In genomic region chr15:102721016-102721898, GRCm38 (mm10) we compare ENCODE assay signal across 8 mouse cellular contexts. TPM values are rescaled to one million over a fixed set of nuclear protein-coding genes. Genes with fewer than 3 reads are reported as not detected.
DNase-seq lines count a peak whose midpoint lies in the region; ATAC-seq and TF ChIP-seq lines count a peak whose summit lies in the region.

No protein-coding gene starts in this region.

- H3K36me3 ChIP-seq in erythroblast, embryonic 14.5 days (ENCODE audit: control insufficient read depth), result peaks cover 6% of the 10 kb centered on the region
- peaks cover 25% of the 10 kb centered on the region for H3K36me3 ChIP-seq in limb, embryonic 14.5 days (ENCODE audit: control insufficient read depth, insufficient read depth, low read length)
- H3K36me3 ChIP-seq in small intestine, adult 2 months (ENCODE audit: control insufficient read depth, insufficient read depth, low read length), result peaks cover 2% of the 10 kb centered on the region; the same call in 1 of the 2 replicates

- H3K4me2 ChIP-seq in limb, embryonic 14.5 days (replicated peaks; ENCODE audit: low read depth, low read length, severe bottlenecking), result peak overlapping the region; percentile 54

- peaks cover 3% of the 10 kb centered on the region; the same call in 1 of the 2 replicates for H3K4me1 ChIP-seq in cerebellum, adult 2 months (ENCODE audit: control insufficient read depth, insufficient read depth, low read length)
- H3K4me1 ChIP-seq in erythroblast, embryonic 14.5 days (ENCODE audit: control insufficient read depth), result peaks cover 22% of the 10 kb centered on the region
- H3K4me1 ChIP-seq in limb, embryonic 14.5 days (ENCODE audit: control insufficient read depth, insufficient read depth, low read length), result peaks cover 14% of the 10 kb centered on the region
- H3K4me1 ChIP-seq in small intestine, adult 2 months (ENCODE audit: control insufficient read depth, insufficient read depth, insufficient read length, low read length), result no peaks in the 10 kb centered on the region; the same call in 1 of the 2 replicates

- no peak for DNase-seq in cerebellum, adult 2 months
- no peak for DNase-seq in cerebellum, adult 9-11 months
- peak; percentile 67 for DNase-seq in A20 (ENCODE audit: low read depth, low spot score)
- DNase-seq in limb, embryonic 14.5 days (ENCODE audit: low spot score), result no peak
- DNase-seq in right cerebral cortex, postnatal 25 days, result no peak
- no peak for DNase-seq in left cerebral cortex, adult 11 months (ENCODE audit: low spot score)

- no peak for TF ChIP-seq POLR2A in cerebellum, adult 2 months (IDR thresholded peaks at IDR 0.05; ENCODE audit: borderline replicate concordance, insufficient read depth, low read length)
- no peak for TF ChIP-seq POLR2A in limb, embryonic 14.5 days (IDR thresholded peaks at IDR 0.05; ENCODE audit: borderline replicate concordance, extremely low read depth, insufficient read depth, insufficient read length)
- no peak for TF ChIP-seq POLR2A in small intestine, adult 2 months (IDR thresholded peaks at IDR 0.05; ENCODE audit: low read depth, low read length)

- no peak for TF ChIP-seq CTCF in cerebellum, adult 2 months (IDR thresholded peaks at IDR 0.05; ENCODE audit: borderline replicate concordance, insufficient read depth, low read depth, low read length)
- TF ChIP-seq CTCF in small intestine, adult 2 months (IDR thresholded peaks at IDR 0.05; ENCODE audit: extremely low read depth, insufficient read length, insufficient replicate concordance, low read depth, low read length), result no peak

- WGBS in cerebellum, adult 2 months, result 13% methylated on average over 14 of the region's 14 CpGs
- WGBS in limb, embryonic 14.5 days, result 16% methylated on average over 14 of the region's 14 CpGs
- WGBS in small intestine, adult 2 months, result 10% methylated on average over 14 of the region's 14 CpGs

- no peak overlapping the region for H3K27ac ChIP-seq in cerebellum, adult 2 months (ENCODE audit: insufficient read depth, low read length)
- peak overlapping the region; percentile 11 for H3K27ac ChIP-seq in limb, embryonic 14.5 days (replicated peaks; ENCODE audit: low read depth, low read length)
- peak overlapping the region; percentile 40 for H3K27ac ChIP-seq in small intestine, adult 2 months (ENCODE audit: insufficient read depth, low read depth, low read length)

- ATAC-seq in limb, embryonic 14.5 days (ENCODE audit: low FRiP score, low read depth), result peak; percentile 5; the same call in 1 of the 2 replicates

- H3K4me3 ChIP-seq in cerebellum, adult 2 months (replicated peaks; ENCODE audit: insufficient read depth, low read depth, low read length), result peak overlapping the region; percentile 93
- peak overlapping the region; percentile 84 for H3K4me3 ChIP-seq in erythroblast, embryonic 14.5 days (replicated peaks)
- H3K4me3 ChIP-seq in limb, embryonic 14.5 days (replicated peaks; ENCODE audit: low read length), result peak overlapping the region; percentile 63
- peak overlapping the region; percentile 77 for H3K4me3 ChIP-seq in small intestine, adult 2 months (ENCODE audit: low read depth, low read length)

- H3K9ac ChIP-seq in limb, embryonic 14.5 days (ENCODE audit: low read depth, low read length, severe bottlenecking), result peak overlapping the region; percentile 65

- H3K9me3 ChIP-seq in erythroblast, embryonic 14.5 days (ENCODE audit: control insufficient read depth, low read length), result no peaks in the 10 kb centered on the region
- no peaks in the 10 kb centered on the region for H3K9me3 ChIP-seq in limb, embryonic 14.5 days (ENCODE audit: control insufficient read depth, low read length)

- no peaks in the 10 kb centered on the region for H3K27me3 ChIP-seq in cerebellum, adult 2 months (ENCODE audit: control insufficient read depth, insufficient read depth, low read length)
- no peaks in the 10 kb centered on the region for H3K27me3 ChIP-seq in erythroblast, embryonic 14.5 days (ENCODE audit: control insufficient read depth)
- H3K27me3 ChIP-seq in limb, embryonic 14.5 days (ENCODE audit: control insufficient read depth, insufficient read depth, low read length), result no peaks in the 10 kb centered on the region
- no peaks in the 10 kb centered on the region for H3K27me3 ChIP-seq in small intestine, adult 2 months (ENCODE audit: control insufficient read depth, insufficient read depth, low read length)

RNA-seq across cellular contexts. Expression of gene Calcoco1, which starts 0.7 kb away (rescaled TPM):
- polyA plus RNA-seq in cerebellum, adult 2 months (2012; rRNA removed), result 55.8 and 56.0 TPM in 2 replicates
- 9.1 and 9.5 TPM in 2 replicates for polyA plus RNA-seq in erythroblast, embryonic 14.5 days (2012)
- polyA plus RNA-seq in limb, embryonic 14.5 days (2012; rRNA removed), result 54.7 and 57.5 TPM in 2 replicates
- 56.6 and 62.9 TPM in 2 replicates for polyA plus RNA-seq in limb, embryonic 14.5 days (2014; fragmentation: Nextera tagmentation; extraction: Ambion mirVana)
- 7.1 and 15.6 TPM in 2 replicates for polyA plus RNA-seq in small intestine, adult 2 months (2012; rRNA removed)

RNA-seq across cellular contexts. Expression of gene Atp5g2, which starts 49.1 kb away (rescaled TPM):
- 391 and 398 TPM in 2 replicates for polyA plus RNA-seq in cerebellum, adult 2 months (2012; rRNA removed)
- 1.2 and 2.9 TPM in 2 replicates for polyA plus RNA-seq in erythroblast, embryonic 14.5 days (2012)
- polyA plus RNA-seq in limb, embryonic 14.5 days (2012; rRNA removed), result 635 and 699 TPM in 2 replicates
- polyA plus RNA-seq in limb, embryonic 14.5 days (2014; fragmentation: Nextera tagmentation; extraction: Ambion mirVana), result 73.6 and 78.4 TPM in 2 replicates
- 110 and 295 TPM in 2 replicates for polyA plus RNA-seq in small intestine, adult 2 months (2012; rRNA removed)

Comparison
In these comparisons a context has a peak if more than half of its experiments do, and no peak if none do; other contexts are left out.
1. RNA of gene Atp5g2, which starts 49.1 kb away (polyA plus RNA-seq): 73.6 to 699 TPM in limb, embryonic 14.5 days, 391 to 398 TPM in cerebellum, adult 2 months and 110 to 295 TPM in small intestine, adult 2 months; 1.2 to 2.9 TPM in erythroblast, embryonic 14.5 days; every median in the first group is over 10 times any median in the second.
2. Peak in every context shown above with its lines, with median percentiles within 50 percentile points of each other: H3K4me3 ChIP-seq.